Mouse (Mus musculus) stomach, embryonic 16.5 days (tissue): ENCODE measurements at regions not wholly inside any gene's neighbourhood (a gene's known extent, or its start where the extent isn't known, plus 50 kb on each side); places are given as distances from the start of the nearest gene placed in this dataset.

Source experiments
- ATAC-seq: fragments of 200-750 bp; cut with Nextera tagmentation; 2 replicates; pipeline ENCODE4 v1.8.0; 2017; ENCODE audit warnings: moderate number of reproducible peaks, moderate TSS enrichment; ENCODE audit not compliant: insufficient read depth, low FRiP score
- H3K27ac ChIP-seq: fragments of 300-500 bp; sonication (generic); 2 replicates; pipeline ENCODE4 v1.5.1; 2014; ENCODE audit warnings: low read length
- H3K27me3 ChIP-seq: fragments of 300-500 bp; sonication (generic); 2 replicates; pipeline ENCODE4 v1.6.1; 2014; ENCODE audit warnings: low read length, control low read depth, mixed read lengths; ENCODE audit not compliant: control insufficient read depth, insufficient read depth
- H3K36me3 ChIP-seq: fragments of 300-500 bp; sonication (generic); 2 replicates; pipeline ENCODE4 v1.6.1; 2014; ENCODE audit warnings: low read length; ENCODE audit not compliant: control insufficient read depth, insufficient read depth
- H3K4me1 ChIP-seq: fragments of 300-500 bp; sonication (generic); 2 replicates; pipeline ENCODE4 v1.6.1; 2014; ENCODE audit warnings: low read length, control low read depth, mixed read lengths; ENCODE audit not compliant: control insufficient read depth, insufficient read depth
- H3K4me2 ChIP-seq: fragments of 300-500 bp; sonication (generic); 2 replicates; pipeline ENCODE4 v1.6.1; 2014; ENCODE audit warnings: low read depth, low read length, mixed read lengths
- H3K4me3 ChIP-seq: fragments of 300-500 bp; sonication (generic); replicated peaks from 2 replicates; pipeline ENCODE4 v1.5.1; 2014; ENCODE audit warnings: mild to moderate bottlenecking, low read length
- H3K9ac ChIP-seq: fragments of 300-500 bp; sonication (generic); 2 replicates; pipeline ENCODE4 v1.6.1; 2014; ENCODE audit warnings: low read length
- H3K9me3 ChIP-seq: fragments of 300-500 bp; sonication (generic); replicated peaks from 2 replicates; pipeline ENCODE4 v1.6.1; 2016; ENCODE audit warnings: low read length, control low read depth; ENCODE audit not compliant: control insufficient read depth
- WGBS: fragments of 180-500 bp; shearing (Covaris S2); extraction: QIAGEN DNeasy Blood & Tissue Kit; methylation state at CpG from one replicate; pipeline ENCODE4 v1.1.7; 2014; 5-methylcytosine and 5-hydroxymethylcytosine counted together

- WGBS, result 77% methylated on average over 13 of the region's 13 CpGs
- no peaks in the 10 kb centered on the region for H3K27me3 ChIP-seq
Observed at GRCm38 (mm10) chr9:122064937-122065673, 52.0 kb upstream of the Snrk start.

DNA sequence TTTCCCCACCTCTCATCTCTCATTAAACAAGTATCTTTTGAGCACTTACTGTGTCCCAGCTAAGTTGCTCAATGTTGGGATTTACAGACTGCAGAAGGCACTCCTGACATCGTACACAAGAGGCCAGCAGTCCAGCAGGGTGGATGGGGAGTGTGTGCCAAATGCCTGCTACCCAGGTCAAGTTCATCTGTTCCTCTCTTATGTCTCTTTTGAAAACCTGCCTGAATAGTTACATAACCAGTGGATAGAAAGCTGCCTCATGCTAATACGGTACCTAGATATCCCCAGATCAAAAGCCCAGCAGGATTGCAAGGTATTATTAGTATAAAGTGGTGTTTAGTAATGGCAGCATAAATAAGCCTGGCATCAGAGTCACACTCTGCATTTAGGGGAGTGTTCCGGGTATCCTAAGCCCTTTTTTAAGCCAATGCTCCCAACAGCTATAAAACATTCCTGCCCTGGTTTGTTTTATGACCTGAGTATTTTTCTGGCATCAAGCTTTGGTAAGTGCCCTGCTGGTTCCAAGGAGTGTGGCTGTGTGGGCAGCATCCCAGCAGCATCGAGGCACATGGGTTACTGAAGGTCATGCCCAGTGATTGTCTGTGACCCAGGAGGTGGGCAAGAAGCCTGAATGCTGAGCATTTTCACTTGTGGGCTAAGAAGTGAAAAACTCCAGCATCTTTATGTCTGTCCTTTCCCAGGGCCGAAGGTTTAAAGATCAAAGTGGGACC lies 59.1 kb upstream of the Pomgnt2 start:
- WGBS, result 76% methylated on average over 5 of the region's 5 CpGs
- no peaks in the 10 kb centered on the region for H3K9me3 ChIP-seq
- no peak for ATAC-seq
- H3K27ac ChIP-seq, result no peak overlapping the region
- no peak overlapping the region for H3K9ac ChIP-seq
- no peak overlapping the region for H3K4me3 ChIP-seq
- H3K36me3 ChIP-seq, result no peaks in the 10 kb centered on the region
- no peaks in the 10 kb centered on the region for H3K4me1 ChIP-seq
- no peak overlapping the region for H3K4me2 ChIP-seq
- no peaks in the 10 kb centered on the region for H3K27me3 ChIP-seq

More at GRCm38 (mm10) chr9:122064937-122065673, 52.0 kb upstream of the Snrk start:
- no peak overlapping the region for H3K9ac ChIP-seq
- ATAC-seq, result peak; percentile 44; the same call in 1 of the 2 replicates
- no peaks in the 10 kb centered on the region for H3K9me3 ChIP-seq
- H3K36me3 ChIP-seq, result no peaks in the 10 kb centered on the region
- H3K27ac ChIP-seq, result 0 out of 2 replicates have a peak overlapping the region, but pooled peaks have one; percentile 2
- no peak overlapping the region for H3K4me3 ChIP-seq
- H3K4me1 ChIP-seq, result no peaks in the 10 kb centered on the region
- H3K4me2 ChIP-seq, result no peak overlapping the region

DNA sequence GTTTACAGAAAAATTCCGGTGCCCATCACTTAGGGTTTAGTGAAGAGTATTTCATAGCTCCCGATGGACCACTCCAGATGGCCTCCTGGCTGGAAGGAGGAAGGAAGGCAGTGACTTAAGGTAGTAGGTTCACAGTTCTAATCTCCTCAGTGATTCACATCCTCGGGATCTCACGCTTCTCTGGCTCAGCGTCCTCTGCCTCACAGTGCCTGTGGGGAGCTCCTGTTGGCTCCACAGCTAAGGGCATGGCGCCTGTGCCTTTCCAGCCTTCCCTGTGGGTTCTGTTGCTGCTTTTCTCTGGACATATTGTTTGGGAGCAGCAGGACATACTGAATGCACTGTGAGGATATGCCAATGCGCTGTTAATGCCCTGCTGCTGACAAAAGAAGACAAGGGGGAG lies 54.8 kb upstream of the Pomgnt2 start:
- peaks cover 3% of the 10 kb centered on the region; the same call in 1 of the 2 replicates for H3K4me1 ChIP-seq
- no peak overlapping the region for H3K9ac ChIP-seq
- no peak overlapping the region for H3K4me3 ChIP-seq
- 72% methylated on average over 7 of the region's 7 CpGs for WGBS
- H3K27ac ChIP-seq, result no peak overlapping the region; the same call in 1 of the 2 replicates
- H3K4me2 ChIP-seq, result no peak overlapping the region
- no peak for ATAC-seq
- no peaks in the 10 kb centered on the region for H3K9me3 ChIP-seq
- H3K27me3 ChIP-seq, result no peaks in the 10 kb centered on the region
- H3K36me3 ChIP-seq, result no peaks in the 10 kb centered on the region

- Histone ChIP-seq H3K36me3 (no peaks in the 10 kb centered on the region), H3K4me1 (peaks cover 3% of the 10 kb centered on the region; the same call in 1 of the 2 replicates), H3K4me2 (no peak overlapping the region), H3K4me3 (no peak overlapping the region), H3K27me3 (no peaks in the 10 kb centered on the region), H3K9me3 (no peaks in the 10 kb centered on the region), H3K27ac (peak overlapping the region; percentile 21; the same call in 1 of the 2 replicates), H3K9ac (no peak overlapping the region)
- ATAC-seq, result peak; percentile 41; the same call in 1 of the 2 replicates
- 42% methylated on average over 6 of the region's 6 CpGs for WGBS
Observed at GRCm38 (mm10) chr9:122051096-122051495, 54.2 kb upstream of the Pomgnt2 start.

DNA sequence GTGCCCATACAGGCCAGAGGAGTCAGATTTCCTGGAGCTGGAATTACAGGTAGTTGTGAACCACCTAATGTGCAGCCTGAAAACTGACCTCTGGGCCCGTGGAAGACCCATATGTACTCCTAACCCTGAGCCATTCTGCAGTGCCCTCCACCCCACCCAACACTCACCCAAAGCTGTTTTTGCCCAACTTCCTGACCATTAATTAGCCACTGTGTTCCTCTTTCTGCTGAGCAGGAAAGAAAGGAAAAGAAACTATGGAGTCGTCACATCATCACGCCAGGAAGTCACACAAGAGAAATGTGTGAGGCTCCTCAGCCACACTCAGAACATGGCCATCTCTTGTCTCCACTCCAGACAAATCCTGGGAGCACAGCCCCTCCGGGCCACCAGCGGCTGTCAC lies 52.1 kb upstream of the Pomgnt2 start:
- Histone ChIP-seq H3K9me3 (no peaks in the 10 kb centered on the region), H3K9ac (no peak overlapping the region), H3K4me2 (no peak overlapping the region), H3K36me3 (no peaks in the 10 kb centered on the region), H3K4me1 (peaks cover 3% of the 10 kb centered on the region; the same call in 1 of the 2 replicates), H3K4me3 (no peak overlapping the region), H3K27ac (peak overlapping the region; percentile 11; the same call in 1 of the 2 replicates), H3K27me3 (no peaks in the 10 kb centered on the region)
- no peak for ATAC-seq
- 54% methylated on average over 5 of the region's 5 CpGs for WGBS

DNA sequence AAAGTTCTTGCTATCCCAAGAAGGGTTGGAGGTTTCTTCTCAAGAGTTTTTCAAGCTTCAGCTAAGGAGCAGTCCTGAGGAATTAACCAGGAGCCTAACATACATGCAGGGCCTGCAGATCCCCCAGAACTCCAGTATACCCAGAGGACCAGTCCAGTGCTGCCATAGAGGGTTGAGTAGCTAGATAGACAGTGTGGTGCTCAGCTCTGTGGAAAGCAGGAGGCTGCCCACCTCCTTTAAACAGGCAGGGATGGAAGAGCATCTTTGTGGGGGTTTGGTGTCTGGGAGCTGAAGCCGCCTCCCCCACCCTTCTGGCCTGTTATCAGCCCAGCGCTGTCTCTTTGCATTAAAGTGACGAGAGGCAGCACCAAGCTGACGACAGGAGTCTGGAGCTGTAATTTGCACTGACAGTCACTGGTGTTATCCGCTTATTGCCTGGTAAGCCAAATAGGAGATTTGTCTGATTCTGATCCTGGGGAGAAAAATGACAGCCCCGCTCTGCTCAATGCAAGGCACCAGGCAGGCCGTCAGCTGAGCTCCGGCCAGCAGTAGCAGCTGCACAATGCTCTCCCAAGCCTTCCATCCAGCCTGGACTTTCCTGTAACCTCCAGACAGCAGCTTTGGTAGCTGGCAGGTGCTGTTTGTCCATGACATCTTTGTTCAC lies 51.2 kb upstream of the Pomgnt2 start:
- H3K27ac ChIP-seq, result peak overlapping the region; percentile 52
- no peaks in the 10 kb centered on the region for H3K27me3 ChIP-seq
- peak; percentile 70; the same call in 1 of the 2 replicates for ATAC-seq
- no peak overlapping the region for H3K4me2 ChIP-seq
- peaks cover 3% of the 10 kb centered on the region; the same call in 1 of the 2 replicates for H3K4me1 ChIP-seq
- H3K9ac ChIP-seq, result no peak overlapping the region
- no peaks in the 10 kb centered on the region for H3K36me3 ChIP-seq
- 35% methylated on average over 8 of the region's 8 CpGs for WGBS
- no peak overlapping the region for H3K4me3 ChIP-seq
- no peaks in the 10 kb centered on the region for H3K9me3 ChIP-seq
